Mouse (Mus musculus) embryo, embryonic 10 days (tissue): ENCODE data around the gene Fgfr2.

Experiments
- DNase-seq: peaks from one replicate; pipeline ENCODE4 v3.0.0-alpha.2; 2015; ENCODE audit warnings: low spot score

The Fgfr2 gene

GRCm38 (mm10) chr7:132335367-132335766 is 787.8 kb downstream of the Fgfr2 start:
- no peak for DNase-seq

GRCm38 (mm10) chr7:132333078-132333477 is 790.1 kb downstream of the Fgfr2 start:
- no peak for DNase-seq

- no peak for DNase-seq
These were observed 791.0 kb downstream of the Fgfr2 start for GRCm38 (mm10) chr7:132332176-132332575.

GRCm38 (mm10) chr7:132330179-132330578 is 793.0 kb downstream of the Fgfr2 start:
- DNase-seq, result no peak

- DNase-seq, result no peak
These were observed 794.5 kb downstream of the Fgfr2 start for GRCm38 (mm10) chr7:132328648-132329047.

GRCm38 (mm10) chr7:132325549-132326331 is 797.4 kb downstream of the Fgfr2 start:
- no peak for DNase-seq

- DNase-seq, result no peak
These were observed 799.7 kb downstream of the Fgfr2 start for GRCm38 (mm10) chr7:132323430-132323829.

GRCm38 (mm10) chr7:132321392-132321958 is 801.7 kb downstream of the Fgfr2 start:
- no peak for DNase-seq

GRCm38 (mm10) chr7:132317036-132317541 is 806.1 kb downstream of the Fgfr2 start, which contains the start of gene Chst15:
Chst15 (minus strand) TSS chr7:132317228.
- DNase-seq, result peak; percentile 86

- peak; percentile 73 for DNase-seq
These were observed 806.8 kb downstream of the Fgfr2 start for GRCm38 (mm10) chr7:132316101-132317035.

GRCm38 (mm10) chr7:132315149-132316091 is 807.7 kb downstream of the Fgfr2 start:
- peak; percentile 96 for DNase-seq

- DNase-seq, result no peak
These were observed 810.8 kb downstream of the Fgfr2 start for GRCm38 (mm10) chr7:132312396-132312795.

GRCm38 (mm10) chr7:132308537-132309191 is 814.5 kb downstream of the Fgfr2 start:
- no peak for DNase-seq

GRCm38 (mm10) chr7:132307722-132308271 is 815.4 kb downstream of the Fgfr2 start:
- DNase-seq, result no peak

GRCm38 (mm10) chr7:132306671-132307412 is 816.3 kb downstream of the Fgfr2 start:
- DNase-seq, result no peak

- no peak for DNase-seq
These were observed 817.4 kb downstream of the Fgfr2 start for GRCm38 (mm10) chr7:132305492-132306375.

GRCm38 (mm10) chr7:132304424-132305085 is 818.6 kb downstream of the Fgfr2 start:
- no peak for DNase-seq

- DNase-seq, result no peak
These were observed 819.2 kb downstream of the Fgfr2 start for GRCm38 (mm10) chr7:132303988-132304387.
